Comparison of ENCODE assay signal across 16 mouse cellular contexts in the genomic region with DNA sequence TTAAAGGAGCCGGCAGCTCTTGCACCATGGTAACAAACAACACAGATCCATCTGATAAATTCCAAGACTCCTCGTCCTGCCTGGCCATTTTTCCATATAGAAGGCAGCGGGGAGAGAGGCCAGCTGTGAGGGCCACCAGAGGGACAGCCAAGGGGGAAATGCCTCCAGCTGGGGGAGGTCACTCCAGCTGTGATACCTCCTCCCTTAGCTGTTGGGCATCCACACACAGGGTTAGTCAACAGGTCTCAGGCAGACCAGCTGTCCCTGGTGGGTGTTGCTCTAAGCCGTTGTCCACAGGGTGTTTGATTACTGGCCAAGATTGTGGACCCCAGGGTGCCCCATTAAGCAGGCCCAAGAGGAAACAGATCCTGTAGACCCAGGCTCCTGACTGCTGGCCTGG.
DNase-seq lines count a peak whose midpoint lies in the region; ATAC-seq and TF ChIP-seq lines count a peak whose summit lies in the region.
"Had no signal": no experiment of that assay in that cellular context is flagged by ENCODE, and none has a peak within 500 bp of the region (broad histone marks: within the 10 kb centered on the region; RNA-seq: fewer than 3 reads in every experiment).

No protein-coding gene starts in this region.

- peak; percentile 39 for DNase-seq in heart, postnatal 4 days
- DNase-seq in heart, adult 8-10 months (ENCODE audit: low spot score) = no peak
- DNase-seq in lung, embryonic 14.5 days = peak; percentile 79
- DNase-seq in lung, adult 2 months = no peak
- DNase-seq in ovary, adult 18-20 months (ENCODE audit: low spot score) = no peak
- DNase-seq: cerebellum, postnatal 25 days; gastrocnemius, postnatal 36 days; spleen, adult 18-20 months had no signal

- H3K9me3 ChIP-seq in lung, embryonic 14.5 days (ENCODE audit: low read depth, low read length) = no peaks in the 10 kb centered on the region
- H3K9me3 ChIP-seq in embryonic facial prominence, embryonic 13.5 days = no peaks in the 10 kb centered on the region
- H3K9me3 ChIP-seq: heart, embryonic 15.5 days; hindbrain, embryonic 15.5 days; limb, embryonic 13.5 days; neural tube, embryonic 15.5 days had no signal

- peak; percentile 68 for ATAC-seq in lung, embryonic 14.5 days (ENCODE audit: insufficient read depth)
- no peak for ATAC-seq in embryonic facial prominence, embryonic 13.5 days (ENCODE audit: insufficient number of reproducible peaks, insufficient read depth, low FRiP score, low TSS enrichment, low read depth)
- no peak for ATAC-seq in inflammation-experienced regulatory T-cells, adult 6 months

- no peaks in the 10 kb centered on the region for H3K27me3 ChIP-seq in lung, embryonic 14.5 days (ENCODE audit: insufficient read depth, low read length)
- no peaks in the 10 kb centered on the region for H3K27me3 ChIP-seq in embryonic facial prominence, embryonic 13.5 days
- peaks cover 38% of the 10 kb centered on the region for H3K27me3 ChIP-seq in myocyte (ENCODE audit: control insufficient read depth, insufficient read depth, insufficient read length)
- H3K27me3 ChIP-seq: neural tube, embryonic 15.5 days had no signal

- no peak overlapping the region for H3K4me2 ChIP-seq in lung, embryonic 14.5 days
- H3K4me2 ChIP-seq in embryonic facial prominence, embryonic 13.5 days = no peak overlapping the region
- H3K4me2 ChIP-seq in myocyte (ENCODE audit: low read depth) = peak overlapping the region; percentile 1
- H3K4me2 ChIP-seq: heart, embryonic 15.5 days; hindbrain, embryonic 15.5 days; limb, embryonic 13.5 days; neural tube, embryonic 15.5 days had no signal

- no peak overlapping the region for H3ac ChIP-seq in myocyte (ENCODE audit: control insufficient read depth, insufficient read length)

- H3K9ac ChIP-seq in lung, embryonic 14.5 days = no peak overlapping the region
- H3K9ac ChIP-seq in embryonic facial prominence, embryonic 13.5 days = 0 out of 2 replicates have a peak overlapping the region, but pooled peaks have one; percentile 11
- H3K9ac ChIP-seq: heart, embryonic 15.5 days; hindbrain, embryonic 15.5 days; limb, embryonic 13.5 days; neural tube, embryonic 15.5 days had no signal

- H3K4me1 ChIP-seq in lung, embryonic 14.5 days (ENCODE audit: insufficient read depth) = peaks cover 5% of the 10 kb centered on the region; the same call in 1 of the 2 replicates
- no peaks in the 10 kb centered on the region for H3K4me1 ChIP-seq in lung, adult 2 months (ENCODE audit: control insufficient read depth, insufficient read depth, low read length)
- H3K4me1 ChIP-seq in embryonic facial prominence, embryonic 13.5 days = peaks cover 21% of the 10 kb centered on the region

- H3K27ac ChIP-seq in lung, embryonic 14.5 days (ENCODE audit: low read depth) = 0 out of 2 replicates have a peak overlapping the region, but pooled peaks have one; percentile 7
- no peak overlapping the region for H3K27ac ChIP-seq in embryonic facial prominence, embryonic 13.5 days
- H3K27ac ChIP-seq: heart, embryonic 15.5 days; hindbrain, embryonic 15.5 days; limb, embryonic 13.5 days; neural tube, embryonic 15.5 days had no signal

- 16% methylated on average over 4 of the region's 4 CpGs for WGBS in lung, embryonic 14.5 days
- WGBS in lung, adult 2 months = 36% methylated on average over 4 of the region's 4 CpGs
- WGBS in embryonic facial prominence, embryonic 13.5 days = 27% methylated on average over 4 of the region's 4 CpGs

- no peaks in the 10 kb centered on the region for H3K36me3 ChIP-seq in lung, embryonic 14.5 days (ENCODE audit: insufficient read depth)
- no peaks in the 10 kb centered on the region for H3K36me3 ChIP-seq in embryonic facial prominence, embryonic 13.5 days
- no peaks in the 10 kb centered on the region for H3K36me3 ChIP-seq in myocyte (ENCODE audit: control insufficient read depth, insufficient read depth)
- H3K36me3 ChIP-seq: G1E; heart, embryonic 15.5 days; hindbrain, embryonic 15.5 days; limb, embryonic 13.5 days; neural tube, embryonic 15.5 days had no signal

- no peak overlapping the region for H3K4me3 ChIP-seq in lung, embryonic 14.5 days (ENCODE audit: low read depth, low read length)
- H3K4me3 ChIP-seq in lung, adult 2 months (replicated peaks; ENCODE audit: extremely low read depth, low read depth, low read length) = no peak overlapping the region
- no peak overlapping the region for H3K4me3 ChIP-seq in embryonic facial prominence, embryonic 13.5 days
- H3K4me3 ChIP-seq in myocyte = no peak overlapping the region
- H3K4me3 ChIP-seq: heart, embryonic 15.5 days; hindbrain, embryonic 15.5 days; limb, embryonic 13.5 days; neural tube, embryonic 15.5 days had no signal

- TF ChIP-seq CTCF in lung, embryonic 14.5 days (IDR thresholded peaks at IDR 0.05; ENCODE audit: low read depth) = no peak
- no peak for TF ChIP-seq CTCF in lung, adult 2 months (IDR thresholded peaks at IDR 0.05; ENCODE audit: insufficient read depth, low read length)

- H3K79me2 ChIP-seq in myocyte (ENCODE audit: control insufficient read depth, insufficient read depth) = no peaks in the 10 kb centered on the region

- TF ChIP-seq POLR2A in lung, adult 2 months (IDR thresholded peaks at IDR 0.05; ENCODE audit: borderline replicate concordance, extremely low read depth, low read depth, low read length) = no peak
- no peak for TF ChIP-seq POLR2A in myocyte (IDR thresholded peaks at IDR 0.05; ENCODE audit: insufficient read length, low read depth)

TF ChIP-seq in myocyte, 11 proteins besides CTCF, POLR2A, EP300 and RAD21:
- TF ChIP-seq POLR2AphosphoS2 (IDR thresholded peaks at IDR 0.05; ENCODE audit: insufficient read length, low read depth) (no peak), TCF3 (IDR thresholded peaks at IDR 0.05; ENCODE audit: insufficient read length, low read depth) (peak; percentile 63), CEBPB (IDR thresholded peaks at IDR 0.05; ENCODE audit: insufficient read depth, poor library complexity, severe bottlenecking) (no peak), MAX (IDR thresholded peaks at IDR 0.05; ENCODE audit: low read depth) (no peak), E2F4 (IDR thresholded peaks at IDR 0.05; ENCODE audit: insufficient read depth) (no peak), USF1 (IDR thresholded peaks at IDR 0.05; ENCODE audit: low read depth) (no peak), MYOD1 (IDR thresholded peaks at IDR 0.05; ENCODE audit: control insufficient read depth in 1 of 3, insufficient read length in 2 of 3, low read depth in 2 of 3) (peak in 2 of 3 experiments; percentile 94 to 95), TCF12 (IDR thresholded peaks at IDR 0.05; ENCODE audit: insufficient read depth, poor library complexity, severe bottlenecking) (peak; percentile 33), SRF (IDR thresholded peaks at IDR 0.05; ENCODE audit: control insufficient read depth, insufficient read length, low read depth) (no peak), MYOG (IDR thresholded peaks at IDR 0.05; ENCODE audit: control insufficient read depth in 1 of 3, insufficient read depth in 1 of 3, insufficient read length in 2 of 3, low read depth in 2 of 3) (peak; percentile 55 to 91 (median 89)), REST (IDR thresholded peaks at IDR 0.05; ENCODE audit: insufficient read depth, insufficient read length) (no peak)

Comparison
In these comparisons a context has a peak if more than half of its experiments do, and no peak if none do; other contexts are left out.
1. DNase-seq: peak in heart, postnatal 4 days (single experiment) and lung, embryonic 14.5 days (single experiment); none in heart, adult 8-10 months (single experiment), lung, adult 2 months (single experiment) and ovary, adult 18-20 months (single experiment).